Mouse (Mus musculus) adrenal gland, postnatal 36 days (tissue): ENCODE measurements around the gene Pyroxd1. TPM values are rescaled to one million over a fixed set of nuclear protein-coding genes. Genes with fewer than 3 reads are reported as not detected.
"Not testable (repeated sequence)": the region's sequence is repeated elsewhere in the genome, so short reads cannot be mapped to it uniquely, and the experiment has no call there.

Experiments
- DNase-seq, 2 experiments: peaks; one replicate each; pipeline ENCODE4 v3.0.0; 2021; ENCODE audit warnings: mixed read lengths in 1 of 2
- long read RNA-seq, 2 experiments: library from polyadenylated mRNA; stranded (forward); transcript quantifications; one replicate each; pipeline ENCODE4 v2.0.0; 2021; ENCODE audit warnings: borderline sequencing depth in 2 of 2
- total RNA-seq, 2 experiments: library from RNA; stranded (reverse); gene quantifications; 2 replicates each; pipeline ENCODE4 v1.2.3; 2021

Pyroxd1 gene
- 10 to 100 TPM; 10.8 to 12.6 TPM for total RNA-seq
- long read RNA-seq, experiment 1, transcript Pyroxd1-201 (12 exons, 2,831 nt) = major isoform, 23 of 26 reads
- long read RNA-seq, experiment 1, partial matches to known transcripts = 0 of 26 reads
- long read RNA-seq, experiment 1, other reads (novel, unspliced or antisense) = 3 of 26 reads
- long read RNA-seq, experiment 2, partial matches to known transcripts = 0 of 2 reads
- long read RNA-seq, experiment 2, other reads (novel, unspliced or antisense) = 0 of 2 reads

DNA sequence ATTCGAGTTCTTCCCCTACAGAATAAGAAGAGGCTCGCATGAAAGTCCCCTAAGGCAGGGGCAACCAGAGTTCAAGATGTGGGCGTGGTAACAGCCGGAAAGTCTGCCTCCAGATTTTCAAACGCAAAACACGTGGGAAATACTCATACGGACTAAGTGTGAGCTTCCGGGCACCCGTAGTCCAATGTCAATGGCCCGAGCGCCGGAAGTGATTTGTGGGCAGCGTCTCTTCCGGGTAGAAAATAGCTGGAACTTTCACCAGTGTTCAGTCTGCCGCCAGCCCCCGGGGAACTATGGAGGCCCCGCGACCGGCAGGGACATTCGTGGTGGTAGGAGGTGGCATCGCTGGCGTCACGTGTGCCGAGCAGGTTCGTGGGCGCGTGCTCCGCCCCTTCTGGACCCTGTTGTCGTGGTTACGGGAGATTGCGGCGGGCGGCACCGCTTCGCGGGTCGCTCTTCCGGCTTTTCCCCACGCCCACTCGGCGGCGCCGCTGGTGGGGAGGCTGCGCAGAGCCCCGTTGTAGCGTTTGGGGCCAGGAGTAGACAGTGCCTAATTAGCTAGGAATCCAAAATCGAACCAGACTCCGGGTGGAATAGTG lies at the start of gene Pyroxd1:
Gene Pyroxd1, plus strand, starts transcription at position 215 of the 599 bp plus-strand sequence.
- peak; percentile 86 to 89 for DNase-seq

DNA sequence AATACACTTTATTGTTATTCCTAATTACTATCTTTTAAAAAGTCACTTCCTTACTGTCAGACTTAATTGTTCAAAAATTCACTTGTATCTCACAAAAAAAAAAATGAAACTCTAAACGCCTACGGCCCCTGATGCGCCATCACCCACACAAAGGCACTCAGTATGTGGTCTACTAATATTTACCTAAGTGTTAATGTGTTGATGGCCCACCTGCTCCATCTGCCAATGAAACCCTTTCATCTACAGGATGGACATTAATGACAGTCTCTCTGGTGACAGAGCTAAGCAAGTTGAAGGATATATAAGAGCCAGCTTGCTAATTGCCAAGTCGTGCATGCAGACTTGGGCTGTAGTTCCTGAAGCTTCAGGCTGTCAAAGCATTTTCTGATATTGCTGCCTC lies 47.4 kb upstream of the Pyroxd1 start, which contains the start of gene Iapp:
Gene Iapp, plus strand, starts transcription at position 326 of the 400 bp plus-strand sequence.
- DNase-seq = no peak

DNA sequence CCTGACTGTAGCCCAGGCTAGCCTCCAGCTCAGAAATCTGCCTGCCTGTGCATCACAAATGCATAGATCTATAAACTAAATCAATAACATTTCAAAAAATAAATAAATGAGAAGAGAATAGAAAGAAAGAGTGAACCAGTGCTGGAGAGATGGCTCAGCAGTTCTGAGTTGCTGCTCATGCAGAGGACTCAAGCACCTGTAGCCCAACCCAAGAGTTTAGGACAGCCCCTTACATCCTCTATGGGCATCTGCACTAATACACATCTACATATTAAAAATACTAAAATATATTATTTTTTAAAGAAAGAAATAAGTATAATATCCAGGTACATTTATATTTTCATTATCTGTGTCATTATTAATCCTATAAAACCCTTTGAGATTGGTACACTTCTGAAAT lies 40.4 kb upstream of the Pyroxd1 start:
- DNase-seq = no peak

DNA sequence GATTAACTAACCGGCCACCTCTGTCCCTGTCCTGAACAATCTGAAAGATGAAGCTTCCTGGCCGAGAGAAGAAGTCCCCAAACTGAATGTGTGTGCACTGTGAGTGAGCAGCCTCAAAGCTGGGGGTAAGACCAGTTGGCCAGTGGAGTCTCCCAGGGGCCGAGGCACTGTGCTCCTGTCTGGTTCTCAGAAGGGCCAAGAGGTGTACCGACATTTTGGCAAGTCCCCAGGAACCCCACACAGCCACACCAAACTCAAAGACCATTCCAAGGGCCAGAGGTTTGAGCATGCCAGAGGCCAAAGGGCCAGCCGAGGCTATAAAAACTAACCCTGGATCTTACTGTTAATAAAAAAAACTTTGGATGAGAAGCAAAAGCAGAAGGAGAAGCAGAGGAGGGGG lies 31.2 kb upstream of the Pyroxd1 start:
- no peak for DNase-seq

DNA sequence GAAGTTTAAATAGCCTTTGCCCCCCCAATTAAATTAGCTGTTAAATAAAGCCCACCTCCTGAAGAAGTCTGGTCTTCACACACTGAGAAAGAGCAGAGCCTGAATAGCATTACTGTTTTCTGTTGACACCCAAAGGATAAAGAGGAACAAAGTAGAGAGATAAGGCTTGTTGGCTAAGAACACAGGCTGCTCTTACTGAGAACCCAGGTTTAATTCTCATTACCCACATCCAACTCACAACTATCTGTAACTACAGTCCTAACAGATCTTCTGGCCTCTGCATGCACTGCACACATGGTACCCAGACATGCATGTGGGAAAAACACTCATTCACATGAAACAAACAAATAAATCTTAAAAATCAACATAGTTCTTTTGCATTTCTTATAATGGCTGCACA lies 28.3 kb upstream of the Pyroxd1 start:
- no peak for DNase-seq

DNA sequence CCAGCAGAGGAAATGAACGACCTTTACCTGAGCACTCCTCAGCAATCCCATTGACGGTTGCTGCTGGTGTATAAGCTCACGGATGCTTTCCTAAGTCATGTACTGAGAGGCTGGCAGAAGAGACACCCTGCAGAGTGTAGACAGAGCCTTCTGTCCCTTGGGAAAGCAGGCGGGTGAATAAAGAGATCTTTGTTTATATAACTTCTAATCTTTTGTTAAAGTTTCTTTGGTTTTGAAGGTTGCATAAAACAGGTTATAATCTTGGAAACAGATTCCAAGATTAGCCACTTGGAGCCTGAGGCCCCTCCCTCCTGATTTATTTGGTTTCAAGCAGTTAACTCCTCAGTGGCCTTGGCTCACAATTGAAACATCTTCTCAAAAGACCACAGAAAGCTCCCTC lies 22.6 kb upstream of the Pyroxd1 start, which contains the start of gene Slco1a5:
Gene Slco1a5, minus strand, starts transcription at position 101 of the 400 bp plus-strand sequence.
- no peak for DNase-seq

DNA sequence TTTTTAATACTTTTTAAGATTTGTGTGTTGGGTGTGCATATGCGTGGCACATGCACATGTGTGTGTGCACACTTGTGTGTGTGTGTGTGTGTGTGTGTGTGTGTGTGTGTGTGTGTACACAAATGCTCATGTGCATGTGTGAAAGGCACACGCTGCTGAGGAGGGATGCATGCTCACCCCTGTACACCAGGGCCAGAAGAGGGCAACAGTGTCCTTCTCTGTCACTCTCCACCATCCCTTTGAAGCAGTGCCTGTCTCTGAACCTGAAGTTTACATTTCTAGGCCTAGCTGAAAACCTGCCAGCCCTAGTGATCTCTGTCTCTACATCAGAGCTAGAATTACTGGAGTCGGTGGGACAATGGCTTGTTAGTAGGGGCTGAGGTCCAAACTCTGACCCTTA lies 18.9 kb upstream of the Pyroxd1 start:
- DNase-seq = no peak

DNA sequence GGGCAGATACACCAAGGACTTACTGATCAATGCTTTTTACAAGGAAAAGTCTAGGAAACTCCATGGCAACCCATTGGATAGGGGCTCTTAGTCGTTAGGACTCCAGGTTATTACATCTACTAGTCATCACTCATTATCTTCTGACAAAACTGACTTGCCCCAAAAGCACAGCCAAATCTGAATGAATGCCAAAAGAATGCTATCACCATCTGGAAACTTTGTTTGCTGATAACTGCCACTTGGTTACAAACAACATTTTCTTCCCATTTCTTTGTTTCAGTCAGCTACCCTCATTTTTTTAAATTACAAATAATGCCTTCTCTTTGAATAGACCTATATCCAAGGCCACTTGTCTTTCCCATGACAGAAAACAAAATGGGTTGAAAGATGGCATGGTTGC lies 16.3 kb upstream of the Pyroxd1 start:
- DNase-seq = no peak

DNA sequence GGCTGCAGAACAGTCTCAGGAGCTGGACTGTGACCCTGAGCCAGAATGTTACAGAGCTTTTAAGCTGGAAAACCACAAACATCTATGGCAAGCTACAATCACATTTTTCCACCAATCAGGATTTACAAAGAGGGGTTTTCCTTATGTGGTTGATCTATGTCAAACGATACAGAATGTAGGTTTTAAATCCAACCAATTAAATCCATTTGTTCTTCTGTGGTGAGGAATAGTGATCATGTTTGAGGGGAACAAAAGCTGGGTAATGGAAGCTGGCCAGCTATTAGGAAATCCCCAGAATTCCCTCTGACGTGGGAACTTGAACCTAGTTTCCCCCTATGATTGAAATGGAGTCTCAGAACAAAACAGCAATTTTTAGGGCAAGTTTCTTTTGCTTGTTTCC lies 6.5 kb upstream of the Pyroxd1 start:
- no peak for DNase-seq

DNA sequence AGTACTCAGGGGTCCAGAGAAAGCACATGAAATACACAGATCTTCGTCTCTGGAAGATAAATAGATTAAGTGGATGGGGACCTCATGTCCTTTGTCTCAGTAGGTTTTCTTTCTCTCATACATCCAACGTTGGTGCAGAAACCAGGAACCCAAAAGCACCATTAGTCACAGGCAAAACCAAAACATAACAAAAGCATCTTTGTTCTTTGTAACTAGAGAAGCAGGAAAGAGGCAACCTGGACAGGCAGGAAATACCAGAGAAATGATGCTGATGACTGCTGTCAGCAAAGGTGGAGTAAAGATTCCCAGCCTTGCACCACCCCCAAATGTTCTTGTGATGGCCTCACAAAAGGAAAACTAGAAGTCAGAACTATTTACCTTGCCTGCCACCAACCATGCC lies 5.9 kb upstream of the Pyroxd1 start:
- DNase-seq = no peak

DNA sequence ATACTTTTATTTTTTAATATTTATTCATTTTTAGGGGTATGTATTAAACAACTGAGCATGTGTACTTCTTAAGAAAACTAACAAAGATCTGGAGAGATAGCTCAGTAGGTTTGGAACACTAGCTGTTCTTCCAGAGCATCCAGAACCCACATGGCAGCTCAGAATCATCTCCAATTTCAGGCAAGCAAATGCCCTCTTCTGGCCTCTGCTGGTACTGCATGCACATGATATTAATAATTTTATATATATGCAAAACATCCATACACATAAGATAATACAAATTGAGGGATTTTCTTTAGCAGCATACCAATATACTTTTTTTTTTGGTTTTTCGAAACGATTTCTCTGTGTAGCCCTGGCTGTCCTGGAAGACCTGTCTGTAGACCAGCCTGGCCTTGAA lies 1.9 kb upstream of the Pyroxd1 start:
- peak; percentile 22 to 31 for DNase-seq

DNA sequence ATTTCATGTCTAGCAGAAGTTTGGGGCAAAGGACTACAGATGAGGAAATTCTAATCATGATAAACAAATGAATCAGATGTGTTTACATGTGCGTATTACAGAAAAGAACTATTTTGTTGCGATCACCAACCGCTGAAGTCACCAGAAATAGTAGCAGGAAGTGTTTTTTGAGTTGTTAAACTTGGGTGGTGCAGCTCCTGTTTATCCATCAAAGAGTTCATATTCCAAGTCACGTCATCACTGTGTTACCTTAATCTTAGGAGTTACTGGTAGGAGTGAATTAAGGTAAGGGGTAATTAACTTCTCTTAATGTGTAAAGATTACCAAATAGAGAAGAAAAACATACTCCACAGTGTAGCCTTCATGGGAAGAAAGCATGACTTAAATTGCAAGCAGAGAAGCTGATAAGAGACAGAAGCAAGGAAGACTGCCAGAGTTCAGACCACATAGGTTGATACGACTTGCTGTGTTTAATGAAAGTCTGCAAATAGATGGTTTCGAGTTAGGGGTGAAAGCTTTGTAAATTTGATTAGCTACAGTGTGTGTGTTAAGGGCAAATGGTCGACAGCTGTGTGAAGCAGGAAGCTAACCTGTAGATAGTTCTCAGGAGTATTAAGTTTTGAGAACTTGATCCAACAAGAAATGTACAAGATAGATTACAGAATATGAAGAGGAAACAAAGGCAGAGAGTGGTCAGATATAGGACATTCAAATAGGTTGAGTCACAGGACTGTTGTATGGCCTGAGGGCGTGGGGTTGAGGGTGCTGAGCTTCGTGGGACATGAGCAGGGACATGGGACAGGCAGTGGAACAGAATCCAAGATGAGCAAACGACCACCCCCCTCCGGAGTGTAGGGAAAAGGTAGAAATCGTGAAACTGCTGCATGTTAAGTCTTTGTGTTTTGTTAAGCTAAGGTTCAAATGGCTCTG lies 992 bp downstream of the Pyroxd1 start:
- no peak for DNase-seq

DNA sequence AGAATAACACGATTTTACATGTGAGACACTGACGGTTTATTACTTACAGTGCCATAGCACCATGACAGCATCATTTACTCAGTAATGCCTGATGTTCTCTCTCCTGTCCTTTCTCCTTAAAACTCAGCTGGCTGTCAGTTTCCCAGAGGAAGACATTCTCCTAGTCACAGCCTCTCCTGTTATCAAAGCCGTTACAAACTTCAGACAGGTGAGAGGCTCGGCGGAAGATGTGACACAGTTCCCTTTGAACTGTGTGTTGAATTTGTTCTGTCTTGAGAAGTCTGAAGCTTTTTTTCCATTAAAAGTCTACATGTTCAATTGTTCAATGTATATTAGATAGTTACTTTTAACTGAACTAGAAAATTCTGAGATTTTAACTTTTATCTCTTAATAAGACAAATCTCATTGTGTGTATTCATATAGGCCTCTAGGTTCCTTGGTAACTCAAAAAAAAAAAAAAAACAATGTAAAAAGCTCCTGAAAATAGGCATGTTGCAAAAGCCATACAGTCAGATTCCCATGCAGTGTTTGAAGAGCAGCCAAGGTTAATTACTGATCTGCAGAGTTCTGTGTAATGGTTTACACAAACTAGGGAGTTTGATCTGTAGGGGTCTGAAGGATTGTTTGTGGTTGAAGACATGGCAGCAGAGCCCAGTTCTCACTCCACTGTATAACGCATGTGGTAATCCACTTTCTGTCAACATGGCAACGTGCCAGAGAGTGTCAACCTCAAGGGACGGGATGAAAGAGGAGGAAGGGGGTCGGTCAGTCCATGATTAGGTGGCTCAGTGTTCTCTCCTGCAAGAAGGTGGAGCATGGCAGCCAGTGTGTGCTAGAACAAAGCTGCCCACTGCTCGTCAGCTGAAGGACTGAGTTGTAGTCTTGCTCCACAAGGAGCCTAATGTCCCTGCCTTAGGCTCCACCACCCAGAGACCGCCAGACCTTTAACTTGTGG lies 2.3 kb downstream of the Pyroxd1 start:
- DNase-seq = no peak

DNA sequence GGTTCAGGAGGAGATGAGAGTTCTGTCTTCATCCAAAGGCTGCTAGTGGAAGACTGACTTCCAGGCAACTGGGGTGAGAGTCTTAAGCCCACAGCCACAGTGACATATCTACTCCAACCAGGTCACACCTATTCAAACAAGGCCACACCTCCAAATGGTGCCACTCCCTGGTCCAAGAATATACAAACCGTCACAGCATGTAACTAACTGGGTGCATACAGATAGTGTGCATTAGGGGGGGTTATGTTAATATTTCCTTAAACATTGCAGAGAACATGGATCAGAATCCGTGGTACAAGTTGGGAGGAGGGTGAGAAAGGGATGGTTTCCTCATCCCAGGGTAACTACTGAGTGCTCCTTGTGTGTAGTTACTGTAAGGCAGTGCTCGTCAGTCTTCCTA lies 6.6 kb downstream of the Pyroxd1 start:
- DNase-seq = not testable (repeated sequence)

DNA sequence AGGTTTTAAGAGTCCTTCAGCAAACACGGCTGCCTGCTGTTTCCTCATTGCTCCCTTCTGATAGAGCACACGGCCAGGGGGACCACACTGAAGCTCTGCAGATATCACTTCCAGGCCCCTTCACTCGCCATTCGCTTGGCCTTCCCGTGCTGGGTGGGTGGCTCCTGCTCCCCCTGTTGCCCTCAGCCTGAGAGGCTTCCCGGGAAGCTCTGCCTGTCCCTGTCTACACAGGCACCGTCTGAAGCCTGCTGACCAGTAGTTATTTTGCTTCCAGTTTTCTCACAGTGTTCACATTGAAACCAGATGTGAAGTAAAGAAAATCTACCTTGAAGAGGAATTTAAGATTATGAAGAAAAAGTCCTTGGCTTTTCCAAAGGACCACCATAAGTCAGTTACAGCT lies 11.7 kb downstream of the Pyroxd1 start:
- DNase-seq = no peak

DNA sequence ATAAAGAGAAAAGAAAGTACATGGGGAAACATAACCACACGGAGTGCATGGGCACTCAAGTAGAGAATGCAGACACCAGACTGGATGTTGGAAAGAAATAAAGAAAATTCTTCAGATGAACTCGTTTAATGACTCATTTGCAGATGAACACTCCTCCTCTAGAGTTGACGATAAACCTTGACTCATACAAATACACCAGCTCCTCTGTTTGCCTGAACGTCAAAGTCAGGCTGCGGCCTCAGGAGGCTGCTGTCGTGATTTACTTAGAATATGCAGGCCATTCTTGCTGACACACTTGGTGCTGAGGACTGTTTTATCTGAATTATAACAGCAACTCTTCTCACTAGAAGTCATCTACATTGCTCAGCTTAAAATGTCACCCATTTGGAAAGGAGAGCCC lies 16.6 kb downstream of the Pyroxd1 start:
- DNase-seq = no peak

DNA sequence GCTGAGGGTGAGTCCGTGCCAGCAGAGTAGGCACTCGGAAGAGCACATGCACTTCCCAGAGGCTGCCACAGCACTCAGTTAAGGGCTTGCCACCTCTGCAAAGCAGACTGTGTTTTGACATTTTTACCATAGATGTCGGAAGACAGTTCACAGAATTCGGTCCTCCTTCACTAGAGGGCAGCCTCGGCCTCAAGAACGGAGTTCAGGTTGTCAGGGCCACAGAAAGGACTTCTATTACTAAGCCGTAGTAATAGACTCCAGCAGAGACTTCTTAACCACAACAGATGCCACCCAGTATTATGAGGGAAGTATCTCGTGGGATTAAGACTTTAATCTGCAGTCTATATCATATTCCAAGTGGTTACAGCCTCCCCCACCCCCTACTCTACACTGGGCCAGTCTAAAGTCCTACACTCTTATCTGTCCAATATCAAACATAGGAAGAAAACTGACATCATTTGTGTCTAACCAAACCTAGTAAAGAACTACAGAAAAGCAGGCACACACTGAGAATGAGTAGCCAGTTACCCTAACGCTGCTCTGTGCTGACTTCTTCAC lies 17.6 kb downstream of the Pyroxd1 start:
- peak in 1 of 2 experiments; percentile 34 for DNase-seq

DNA sequence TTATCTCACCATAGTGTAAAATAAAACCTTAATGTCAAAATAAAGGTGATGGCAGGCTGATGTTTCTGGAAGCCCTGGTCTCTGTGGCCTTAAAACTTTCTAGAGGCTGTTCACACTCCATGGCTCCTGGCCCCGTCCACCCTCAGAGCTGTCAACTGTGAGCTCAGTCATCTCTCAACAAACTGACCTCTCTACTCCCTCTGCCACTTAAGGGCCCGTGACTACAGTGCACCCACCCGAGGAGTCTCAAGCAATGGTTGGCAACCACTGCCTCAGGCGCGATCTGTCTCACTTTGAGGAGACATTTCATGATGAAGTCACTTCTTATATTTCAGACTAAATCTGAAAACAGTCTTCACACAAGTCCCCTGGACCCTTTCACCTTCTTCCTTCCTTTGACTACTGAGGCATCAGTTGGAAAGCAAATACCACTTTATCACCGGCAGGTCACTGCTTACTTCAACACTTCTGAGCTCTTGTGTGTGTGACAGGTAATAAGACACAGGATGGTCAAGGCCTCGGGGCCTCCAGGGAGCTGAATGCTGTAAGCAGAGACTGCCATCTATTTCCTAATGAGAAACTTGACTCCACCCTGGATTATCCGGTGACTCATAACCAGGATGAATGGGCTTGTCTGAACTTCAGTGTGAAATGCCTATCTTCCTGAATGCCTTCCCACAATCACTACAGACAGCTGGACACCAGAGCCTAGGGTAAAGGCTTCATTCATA lies 20.5 kb downstream of the Pyroxd1 start:
- DNase-seq = no peak

DNA sequence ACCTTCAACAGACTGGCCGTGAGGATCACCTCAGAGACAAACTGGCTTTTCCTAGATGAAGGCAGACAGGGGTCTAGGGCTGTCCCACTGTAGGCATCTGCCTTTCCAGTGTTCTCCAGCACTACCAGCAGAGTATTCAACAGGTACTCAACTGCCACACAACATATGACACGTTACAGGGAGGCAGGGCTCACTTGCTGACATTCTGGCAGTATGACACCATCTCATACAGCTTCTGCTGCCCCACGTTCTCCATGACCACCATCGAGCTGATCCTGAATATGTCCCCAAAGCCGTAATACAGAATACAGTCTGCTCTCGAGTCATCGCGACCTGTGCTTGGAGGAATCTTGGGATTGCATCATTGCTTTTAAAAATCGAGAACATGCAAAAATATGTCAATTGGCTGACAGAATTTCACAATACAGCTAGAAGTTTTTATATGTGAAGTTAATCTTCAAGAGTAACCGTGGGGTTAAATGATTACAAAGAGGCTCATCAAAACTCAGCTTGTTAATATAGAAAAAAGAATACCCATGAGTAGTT lies 21.1 kb downstream of the Pyroxd1 start:
- no peak for DNase-seq

DNA sequence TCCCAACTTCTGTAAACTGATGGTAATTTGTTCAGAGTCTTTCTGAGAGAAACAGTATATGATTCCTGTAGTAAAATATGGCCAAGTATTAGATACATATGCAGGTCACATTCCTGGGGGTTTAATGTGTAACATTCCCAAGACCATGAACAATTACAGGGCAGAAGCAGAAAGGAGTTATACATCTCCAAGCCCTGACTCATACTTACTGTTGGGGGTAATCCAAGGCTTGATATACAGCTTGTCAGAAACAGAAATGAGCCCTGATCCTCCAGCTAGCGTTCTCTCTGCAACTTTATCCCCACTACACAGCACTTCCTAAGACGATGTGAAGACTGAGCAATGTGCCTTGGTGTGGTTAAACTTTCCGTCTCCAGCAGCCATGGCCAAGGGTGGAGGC lies 22.1 kb downstream of the Pyroxd1 start:
- no peak for DNase-seq
